Comparison of ENCODE assay signal across 12 mouse cellular contexts in the genomic region with DNA sequence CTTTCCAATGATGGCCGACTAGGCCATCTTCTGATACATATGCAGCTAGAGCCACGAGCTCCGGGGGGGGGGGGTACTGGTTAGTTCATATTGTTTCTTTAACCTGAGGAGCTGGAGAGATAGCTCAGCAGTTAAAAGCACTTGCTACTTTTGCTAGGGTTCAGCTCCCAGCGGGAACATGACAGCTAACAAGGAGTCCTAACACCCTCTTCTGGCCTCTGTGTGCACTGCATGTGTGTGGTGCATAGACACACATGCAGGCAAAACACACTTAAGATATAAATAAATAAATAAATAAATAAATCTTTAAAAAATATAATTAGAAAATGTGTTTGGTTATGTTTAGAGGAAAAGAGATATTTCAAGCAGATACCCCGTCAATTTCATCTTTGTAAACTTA.
A peak's percentile ranks its signal among the peaks of the same experiment; 100 is the strongest.
DNase-seq lines count a peak whose midpoint lies in the region; ATAC-seq and TF ChIP-seq lines count a peak whose summit lies in the region.
"Had no signal": no experiment of that assay in that cellular context is flagged by ENCODE, and none has a peak within 500 bp of the region (broad histone marks: within the 10 kb centered on the region; RNA-seq: fewer than 3 reads in every experiment).

No protein-coding gene starts in this region.

- 60% methylated on average over 5 of the region's 5 CpGs for WGBS in forebrain, embryonic 10.5 days
- 53% methylated on average over 5 of the region's 5 CpGs for WGBS in forebrain, embryonic 12.5 days
- 55% methylated on average over 5 of the region's 5 CpGs for WGBS in lung, embryonic 14.5 days

- no peaks in the 10 kb centered on the region for H3K36me3 ChIP-seq in forebrain, embryonic 10.5 days (replicated peaks)
- H3K36me3 ChIP-seq in forebrain, embryonic 12.5 days (replicated peaks): no peaks in the 10 kb centered on the region
- H3K36me3 ChIP-seq in lung, embryonic 14.5 days (ENCODE audit: insufficient read depth): no peaks in the 10 kb centered on the region
- H3K36me3 ChIP-seq: limb, embryonic 15.5 days had no signal

- peaks cover 13% of the 10 kb centered on the region for H3K4me1 ChIP-seq in forebrain, embryonic 10.5 days
- H3K4me1 ChIP-seq in forebrain, embryonic 12.5 days: peaks cover 24% of the 10 kb centered on the region
- 0 out of 2 replicates have a peak, but pooled peaks cover 2% of the 10 kb centered on the region for H3K4me1 ChIP-seq in lung, embryonic 14.5 days (ENCODE audit: insufficient read depth)
- H3K4me1 ChIP-seq: megakaryocyte, embryonic 14.5 days had no signal

- no peaks in the 10 kb centered on the region for H3K9me3 ChIP-seq in forebrain, embryonic 10.5 days
- no peaks in the 10 kb centered on the region for H3K9me3 ChIP-seq in forebrain, embryonic 12.5 days
- H3K9me3 ChIP-seq in lung, embryonic 14.5 days (ENCODE audit: low read depth, low read length): no peaks in the 10 kb centered on the region
- H3K9me3 ChIP-seq: limb, embryonic 15.5 days had no signal

- no peak overlapping the region for H3K4me2 ChIP-seq in forebrain, embryonic 12.5 days
- H3K4me2 ChIP-seq in lung, embryonic 14.5 days: no peak overlapping the region
- H3K4me2 ChIP-seq: limb, embryonic 15.5 days had no signal

- H3K27me3 ChIP-seq in forebrain, embryonic 10.5 days (ENCODE audit: poor library complexity, severe bottlenecking): no peaks in the 10 kb centered on the region
- H3K27me3 ChIP-seq in forebrain, embryonic 12.5 days: no peaks in the 10 kb centered on the region; the same call in 1 of the 2 replicates
- no peaks in the 10 kb centered on the region for H3K27me3 ChIP-seq in lung, embryonic 14.5 days (ENCODE audit: insufficient read depth, low read length)
- H3K27me3 ChIP-seq: limb, embryonic 15.5 days; megakaryocyte, embryonic 14.5 days had no signal

- H3K4me3 ChIP-seq in forebrain, embryonic 10.5 days: no peak overlapping the region
- no peak overlapping the region for H3K4me3 ChIP-seq in forebrain, embryonic 12.5 days (replicated peaks)
- H3K4me3 ChIP-seq in lung, embryonic 14.5 days (ENCODE audit: low read depth, low read length): no peak overlapping the region
- H3K4me3 ChIP-seq: limb, embryonic 15.5 days; megakaryocyte, embryonic 14.5 days had no signal

- TF ChIP-seq CTCF in lung, embryonic 14.5 days (IDR thresholded peaks at IDR 0.05; ENCODE audit: low read depth): 0 out of 2 replicates have a peak, but pooled peaks have one; percentile 8

- H3K9ac ChIP-seq in forebrain, embryonic 12.5 days: no peak overlapping the region
- no peak overlapping the region for H3K9ac ChIP-seq in lung, embryonic 14.5 days
- H3K9ac ChIP-seq: limb, embryonic 15.5 days had no signal

- DNase-seq in forebrain, embryonic 10.5 days (ENCODE audit: extremely low spot score, low spot score): peak; percentile 32
- peak; percentile 12 for DNase-seq in lung, embryonic 14.5 days
- DNase-seq in lung, postnatal 36 days: no peak
- peak; percentile 20 for DNase-seq in WW6 (ENCODE audit: low read depth, low spot score)
- peak; percentile 31 for DNase-seq in kidney, postnatal 10 days
- DNase-seq in testis, postnatal 10 days (ENCODE audit: low spot score): no peak

- H3K27ac ChIP-seq in forebrain, embryonic 10.5 days: no peak overlapping the region
- no peak overlapping the region for H3K27ac ChIP-seq in forebrain, embryonic 12.5 days
- H3K27ac ChIP-seq in lung, embryonic 14.5 days (ENCODE audit: low read depth): no peak overlapping the region
- H3K27ac ChIP-seq: limb, embryonic 15.5 days had no signal

- no peak for ATAC-seq in forebrain, embryonic 12.5 days (ENCODE audit: low FRiP score)
- ATAC-seq in lung, embryonic 14.5 days (ENCODE audit: insufficient read depth): no peak
- no peak for ATAC-seq in erythroblast, adult 5-6 weeks (replicated peaks; ENCODE audit: low FRiP score, poor library complexity, severe bottlenecking)
- ATAC-seq: CD4-positive, CD25-positive, alpha-beta regulatory T cell, adult 4 months; intestine, embryonic 16.5 days had no signal

Comparison
In these comparisons a context has a peak if more than half of its experiments do, and no peak if none do; other contexts are left out.
1. DNase-seq: peak in forebrain, embryonic 10.5 days (single experiment), lung, embryonic 14.5 days (single experiment), WW6 (single experiment) and kidney, postnatal 10 days (single experiment); none in lung, postnatal 36 days (single experiment) and testis, postnatal 10 days (single experiment).